Mouse (Mus musculus): ENCODE results near the gene Tspan10.
"Not testable (repeated sequence)": the region's sequence is repeated elsewhere in the genome, so short reads cannot be mapped to it uniquely, and the experiment has no call there.

The Tspan10 gene

GRCm38 (mm10) chr11:120442344-120442743 lies at the start of gene Tspan10:
Tspan10 (plus strand) TSS chr11:120442644.
- DNase-seq (ENCODE audit: low read depth, low spot score): no peak

GRCm38 (mm10) chr11:120395661-120396060 lies 46.8 kb upstream of the Tspan10 start:
- no peak for DNase-seq (ENCODE audit: low read depth, low spot score)

GRCm38 (mm10) chr11:120397602-120398001 lies 44.8 kb upstream of the Tspan10 start:
- DNase-seq (ENCODE audit: low read depth, low spot score): no peak

- no peak for DNase-seq (ENCODE audit: low read depth, low spot score)
Measured at GRCm38 (mm10) chr11:120399319-120399718, 43.1 kb upstream of the Tspan10 start.

- no peak for DNase-seq (ENCODE audit: low read depth, low spot score)
Measured at GRCm38 (mm10) chr11:120404814-120405213, 37.6 kb upstream of the Tspan10 start.

- no peak for DNase-seq (ENCODE audit: low read depth, low spot score)
Measured at GRCm38 (mm10) chr11:120405867-120406266, 36.6 kb upstream of the Tspan10 start.

- DNase-seq (ENCODE audit: low read depth, low spot score): no peak
Measured at GRCm38 (mm10) chr11:120406445-120406844, 36.0 kb upstream of the Tspan10 start.

GRCm38 (mm10) chr11:120413621-120414020 lies 28.8 kb upstream of the Tspan10 start:
- not testable (repeated sequence) for DNase-seq (ENCODE audit: low read depth, low spot score)

- DNase-seq (ENCODE audit: low read depth, low spot score): no peak
Measured at GRCm38 (mm10) chr11:120417852-120418251, 24.6 kb upstream of the Tspan10 start.

GRCm38 (mm10) chr11:120418592-120418991 lies 23.9 kb upstream of the Tspan10 start:
- no peak for DNase-seq (ENCODE audit: low read depth, low spot score)

GRCm38 (mm10) chr11:120422651-120423568 lies 19.5 kb upstream of the Tspan10 start:
- DNase-seq (ENCODE audit: low read depth, low spot score): no peak

GRCm38 (mm10) chr11:120423569-120424295 lies 18.7 kb upstream of the Tspan10 start:
- peak; percentile 85 for DNase-seq (ENCODE audit: low read depth, low spot score)

GRCm38 (mm10) chr11:120426727-120427126 lies 15.7 kb upstream of the Tspan10 start:
- no peak for DNase-seq (ENCODE audit: low read depth, low spot score)

- peak; percentile 91 for DNase-seq (ENCODE audit: low read depth, low spot score)
Measured at GRCm38 (mm10) chr11:120437152-120437856, 5.1 kb upstream of the Tspan10 start, which contains the start of gene Nploc4. Nploc4 (minus strand) TSS chr11:120437708.

- DNase-seq (ENCODE audit: low read depth, low spot score): no peak
Measured at GRCm38 (mm10) chr11:120437857-120438385, 4.5 kb upstream of the Tspan10 start.

- no peak for DNase-seq (ENCODE audit: low read depth, low spot score)
Measured at GRCm38 (mm10) chr11:120442765-120443280, 379 bp downstream of the Tspan10 start.

GRCm38 (mm10) chr11:120444106-120444505 lies 1.7 kb downstream of the Tspan10 start:
- DNase-seq (ENCODE audit: low read depth, low spot score): no peak

GRCm38 (mm10) chr11:120445475-120445874 lies 3.0 kb downstream of the Tspan10 start:
- no peak for DNase-seq (ENCODE audit: low read depth, low spot score)

- no peak for DNase-seq (ENCODE audit: low read depth, low spot score)
Measured at GRCm38 (mm10) chr11:120447179-120447578, 4.7 kb downstream of the Tspan10 start.

GRCm38 (mm10) chr11:120452246-120452645 lies 9.8 kb downstream of the Tspan10 start:
- no peak for DNase-seq (ENCODE audit: low read depth, low spot score)

GRCm38 (mm10) chr11:120453306-120453705 lies 10.9 kb downstream of the Tspan10 start, which contains the start of gene Pde6g:
Pde6g (minus strand) TSS chr11:120453500.
- DNase-seq (ENCODE audit: low read depth, low spot score): no peak

All from brain, adult 2 months (tissue).